Mouse (Mus musculus): ENCODE results near the gene Tmbim1. TPM values are rescaled to one million over a fixed set of nuclear protein-coding genes. Genes with fewer than 3 reads are reported as not detected.

Gene Tmbim1
- polyA plus RNA-seq, 1 experiment from 2014 or later: 11.5 TPM

DNA sequence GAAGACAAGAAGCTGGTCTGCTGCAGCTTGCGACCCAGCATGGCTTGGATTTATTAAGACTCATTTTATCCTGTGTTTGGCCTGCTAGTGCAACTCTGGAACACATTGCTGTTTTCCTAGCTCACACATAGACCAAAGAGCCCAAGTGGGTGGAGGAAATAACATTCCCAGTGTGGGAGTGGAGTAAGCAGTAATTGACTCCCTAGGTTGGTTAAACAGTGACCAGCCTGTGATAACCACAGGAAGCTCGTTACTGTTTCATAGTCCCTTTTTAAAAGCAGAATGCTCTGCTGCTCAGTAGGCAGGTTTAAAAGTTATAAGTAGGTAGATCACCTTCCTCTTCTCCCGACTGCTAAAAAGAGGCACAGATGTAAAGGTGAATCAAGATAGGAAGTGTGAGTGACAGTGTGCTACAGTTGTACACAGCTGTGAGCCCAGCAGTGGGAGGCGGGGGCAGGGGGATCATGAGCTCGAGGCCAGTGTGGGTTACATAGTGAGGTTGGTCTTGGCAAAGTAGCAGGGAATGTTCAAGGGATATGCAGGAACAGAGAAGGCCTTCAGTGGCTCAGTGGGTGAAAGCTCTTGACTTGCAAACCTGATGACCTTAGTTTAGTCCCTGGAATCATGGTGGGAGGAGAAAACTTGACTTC lies 56.0 kb downstream of the Tmbim1 start:
- ATAC-seq (ENCODE audit: low FRiP score, low read depth): no peak
- no peaks in the 10 kb centered on the region for H3K27me3 ChIP-seq
- H3K27ac ChIP-seq (replicated peaks): no peak overlapping the region
- H3K4me3 ChIP-seq: no peak overlapping the region
- H3K36me3 ChIP-seq: peaks cover 55% of the 10 kb centered on the region
- H3K9me3 ChIP-seq: no peaks in the 10 kb centered on the region
- no peaks in the 10 kb centered on the region for H3K4me1 ChIP-seq (replicated peaks)
- WGBS: 80% methylated on average over 5 of the region's 5 CpGs
- H3K9ac ChIP-seq: no peak overlapping the region
- H3K4me2 ChIP-seq: no peak overlapping the region

DNA sequence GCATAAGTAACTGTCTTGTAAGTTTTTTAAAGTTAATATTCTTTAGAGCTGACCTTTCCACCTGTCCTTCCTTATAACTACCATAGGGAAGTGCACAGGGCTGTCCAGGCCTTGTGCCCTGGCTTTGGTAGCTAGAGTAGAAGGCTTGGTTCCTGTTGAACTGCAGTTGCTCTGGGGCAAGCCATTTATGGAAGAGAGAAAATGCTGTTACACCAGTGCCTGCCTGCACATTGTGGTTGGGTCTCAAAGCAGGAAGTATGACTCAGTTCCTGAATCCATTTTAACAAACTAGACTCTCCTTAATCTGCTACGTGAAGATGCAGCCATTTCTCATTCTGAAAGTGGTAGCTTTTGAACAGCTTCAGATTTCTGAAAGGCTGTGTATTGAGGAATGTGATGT lies 56.6 kb downstream of the Tmbim1 start:
- no peak overlapping the region for H3K4me3 ChIP-seq
- no peak overlapping the region for H3K4me2 ChIP-seq
- H3K27ac ChIP-seq (replicated peaks): no peak overlapping the region
- peaks cover 49% of the 10 kb centered on the region for H3K36me3 ChIP-seq
- H3K9me3 ChIP-seq: no peaks in the 10 kb centered on the region
- 83% methylated on average over 1 of the region's 1 CpGs for WGBS
- no peaks in the 10 kb centered on the region for H3K4me1 ChIP-seq (replicated peaks)
- H3K9ac ChIP-seq: no peak overlapping the region
- no peaks in the 10 kb centered on the region for H3K27me3 ChIP-seq
- ATAC-seq (ENCODE audit: low FRiP score, low read depth): no peak

DNA sequence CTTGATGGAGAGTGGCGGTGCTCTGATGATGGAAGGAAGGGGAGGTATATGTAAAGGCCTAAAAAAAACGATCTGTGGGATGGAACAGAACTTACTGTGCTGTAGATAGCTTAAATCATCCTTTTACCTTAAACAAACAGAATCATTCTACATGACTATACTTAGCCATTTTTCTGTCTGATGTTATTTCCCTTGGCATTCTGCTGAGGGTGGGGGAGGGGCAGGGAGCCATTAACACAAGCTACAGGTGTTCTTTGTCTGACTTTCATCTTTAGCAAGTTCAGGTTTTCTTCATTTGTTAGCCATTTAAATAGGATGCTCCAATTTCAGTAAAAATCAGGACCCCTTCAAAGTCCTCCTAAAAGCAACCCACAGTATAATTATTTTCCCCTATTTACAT lies 59.9 kb downstream of the Tmbim1 start:
- H3K9me3 ChIP-seq: no peaks in the 10 kb centered on the region
- peaks cover 20% of the 10 kb centered on the region for H3K36me3 ChIP-seq
- ATAC-seq (ENCODE audit: low FRiP score, low read depth): no peak
- no peak overlapping the region for H3K9ac ChIP-seq
- no peak overlapping the region for H3K4me2 ChIP-seq
- H3K27ac ChIP-seq (replicated peaks): no peak overlapping the region
- no peak overlapping the region for H3K4me3 ChIP-seq
- WGBS: 87% methylated on average over 2 of the region's 2 CpGs
- no peaks in the 10 kb centered on the region for H3K27me3 ChIP-seq
- peaks cover 7% of the 10 kb centered on the region for H3K4me1 ChIP-seq (replicated peaks)

DNA sequence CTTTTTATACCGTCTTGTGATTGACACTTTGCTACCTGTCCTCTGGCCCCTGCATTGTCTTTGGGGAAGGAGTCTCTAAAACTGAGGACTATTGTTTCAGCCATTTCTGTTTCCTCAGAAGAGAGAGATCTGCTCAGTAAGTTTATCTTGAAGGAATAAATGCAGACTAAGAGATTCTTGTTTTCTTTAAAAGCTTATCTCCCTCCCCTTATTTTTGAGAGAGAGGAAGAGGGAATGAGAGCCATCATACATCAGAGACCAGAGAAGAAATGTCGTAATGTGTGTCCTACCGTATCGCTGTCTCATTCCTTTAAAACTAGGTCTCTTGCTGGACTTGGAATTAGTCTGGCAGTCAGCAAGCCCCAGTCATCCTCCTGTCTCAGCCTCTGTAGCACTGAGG lies 64.6 kb downstream of the Tmbim1 start:
- H3K4me2 ChIP-seq: no peak overlapping the region
- H3K27ac ChIP-seq (replicated peaks): 0 out of 2 replicates have a peak overlapping the region, but pooled peaks have one; percentile 3
- no peak overlapping the region for H3K4me3 ChIP-seq
- H3K9ac ChIP-seq: no peak overlapping the region
- no peak for ATAC-seq (ENCODE audit: low FRiP score, low read depth)
- H3K4me1 ChIP-seq (replicated peaks): peaks cover 40% of the 10 kb centered on the region
- H3K27me3 ChIP-seq: no peaks in the 10 kb centered on the region
- WGBS: 82% methylated on average over 4 of the region's 4 CpGs
- no peaks in the 10 kb centered on the region for H3K9me3 ChIP-seq
- no peaks in the 10 kb centered on the region for H3K36me3 ChIP-seq

DNA sequence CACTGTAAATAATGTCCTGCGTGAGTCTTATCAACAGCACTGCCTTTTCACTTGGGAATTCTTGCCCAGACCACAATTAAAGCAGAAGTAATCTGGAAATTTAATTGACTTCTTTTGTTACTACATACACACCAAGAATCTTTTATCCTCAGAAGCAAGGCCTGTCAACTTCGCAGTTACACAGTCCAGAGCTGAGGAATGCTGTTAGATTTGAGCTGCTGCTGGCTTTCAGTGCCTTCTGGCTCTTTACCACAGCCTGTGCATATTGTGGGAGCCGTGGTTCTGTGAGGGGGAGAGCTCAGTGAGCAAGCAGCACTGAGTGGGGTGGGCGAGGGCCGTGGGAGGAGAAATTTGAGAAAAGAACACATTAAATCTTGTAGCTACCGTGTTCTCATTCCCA lies 65.1 kb downstream of the Tmbim1 start:
- Histone ChIP-seq H3K9me3 (no peaks in the 10 kb centered on the region), H3K36me3 (no peaks in the 10 kb centered on the region), H3K4me3 (no peak overlapping the region), H3K27me3 (no peaks in the 10 kb centered on the region), H3K4me2 (0 out of 2 replicates have a peak overlapping the region, but pooled peaks have one; percentile 9), H3K9ac (no peak overlapping the region), H3K4me1 (replicated peaks) (peaks cover 40% of the 10 kb centered on the region), H3K27ac (replicated peaks) (0 out of 2 replicates have a peak overlapping the region, but pooled peaks have one; percentile 3)
- WGBS: 65% methylated on average over 6 of the region's 6 CpGs
- ATAC-seq (ENCODE audit: low FRiP score, low read depth): no peak

DNA sequence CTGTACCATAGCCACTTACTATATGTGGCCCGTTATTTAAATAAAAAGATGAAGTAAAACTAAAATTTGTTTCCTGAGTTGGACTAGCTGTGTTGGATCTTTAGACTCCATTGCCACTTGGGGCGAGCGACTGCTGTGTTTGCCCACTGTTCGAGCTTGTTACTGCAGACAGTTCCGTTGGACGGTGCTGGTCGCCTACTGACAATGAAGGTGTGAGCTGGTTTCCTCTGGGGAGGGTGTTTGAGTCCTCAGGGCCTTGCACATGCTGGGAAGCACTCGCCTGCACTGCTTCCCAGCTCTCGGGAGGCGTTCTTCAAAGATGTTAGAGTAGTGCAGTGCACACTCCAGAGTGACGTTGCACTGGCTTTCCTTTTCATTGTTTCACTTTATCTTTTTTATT lies 65.8 kb downstream of the Tmbim1 start:
- Histone ChIP-seq H3K4me2 (peak overlapping the region; percentile 74), H3K27me3 (no peaks in the 10 kb centered on the region), H3K36me3 (no peaks in the 10 kb centered on the region), H3K4me3 (no peak overlapping the region), H3K27ac (replicated peaks) (no peak overlapping the region), H3K9me3 (no peaks in the 10 kb centered on the region), H3K9ac (0 out of 2 replicates have a peak overlapping the region, but pooled peaks have one; percentile 4), H3K4me1 (replicated peaks) (peaks cover 40% of the 10 kb centered on the region)
- WGBS: 64% methylated on average over 11 of the region's 11 CpGs
- ATAC-seq (ENCODE audit: low FRiP score, low read depth): no peak

DNA sequence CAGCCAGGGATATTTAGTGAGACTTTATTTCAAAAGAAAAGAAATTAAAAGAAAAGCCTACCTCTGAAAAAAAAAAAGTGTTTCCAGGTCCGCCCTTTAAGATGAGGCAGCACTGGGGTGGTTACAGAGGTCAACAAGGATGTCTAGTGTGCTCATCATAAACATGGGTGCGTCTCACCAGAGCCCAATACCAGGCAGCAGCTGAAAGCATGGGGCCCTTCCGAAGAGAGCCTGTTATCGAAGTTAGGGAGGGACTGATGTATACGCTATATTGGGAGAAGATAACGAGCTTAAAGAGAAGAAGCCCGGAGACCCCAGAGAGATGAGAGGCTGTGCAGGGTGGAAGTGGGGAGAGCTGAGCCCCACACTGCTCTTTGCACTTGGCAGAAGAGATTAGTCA lies 66.3 kb downstream of the Tmbim1 start:
- Histone ChIP-seq H3K9ac (no peak overlapping the region), H3K27ac (replicated peaks) (no peak overlapping the region), H3K27me3 (no peaks in the 10 kb centered on the region), H3K4me1 (replicated peaks) (peaks cover 40% of the 10 kb centered on the region), H3K9me3 (no peaks in the 10 kb centered on the region), H3K4me2 (peak overlapping the region; percentile 74), H3K4me3 (no peak overlapping the region), H3K36me3 (no peaks in the 10 kb centered on the region)
- WGBS: 69% methylated on average over 7 of the region's 7 CpGs
- ATAC-seq (ENCODE audit: low FRiP score, low read depth): no peak

Other genes with a start within 250 kb of the Tmbim1 start
- 13.5 and 14.0 TPM in 2 replicates for gene Tns1, start 181.2 kb downstream of the Tmbim1 start, polyA plus RNA-seq (2015; fragmentation: Nextera tagmentation; extraction: Ambion mirVana)
- gene Rufy4, start 180.1 kb downstream of the Tmbim1 start, polyA plus RNA-seq (2015; fragmentation: Nextera tagmentation; extraction: Ambion mirVana): 0.24 and 0.30 TPM in 2 replicates
- 0.05 and 0.12 TPM in 2 replicates for gene Cxcr2, start 151.6 kb downstream of the Tmbim1 start, polyA plus RNA-seq (2015; fragmentation: Nextera tagmentation; extraction: Ambion mirVana)
- gene Cxcr1, start 111.0 kb downstream of the Tmbim1 start, polyA plus RNA-seq (2015; fragmentation: Nextera tagmentation; extraction: Ambion mirVana): not detected in 2 replicates
- gene Arpc2, start 69.5 kb downstream of the Tmbim1 start, polyA plus RNA-seq (2015; fragmentation: Nextera tagmentation; extraction: Ambion mirVana): 381 and 397 TPM in 2 replicates
- gene Gpbar1, start 27.1 kb downstream of the Tmbim1 start, polyA plus RNA-seq (2015; fragmentation: Nextera tagmentation; extraction: Ambion mirVana): not detected in 2 replicates
- gene Aamp, start 20.9 kb downstream of the Tmbim1 start, polyA plus RNA-seq (2015; fragmentation: Nextera tagmentation; extraction: Ambion mirVana): 212 and 217 TPM in 2 replicates
- gene Pnkd, start 20.7 kb downstream of the Tmbim1 start, polyA plus RNA-seq (2015; fragmentation: Nextera tagmentation; extraction: Ambion mirVana): 137 and 144 TPM in 2 replicates
- 1.1 and 2.4 TPM in 2 replicates for gene Catip, start 56.5 kb upstream of the Tmbim1 start, polyA plus RNA-seq (2015; fragmentation: Nextera tagmentation; extraction: Ambion mirVana)
- gene Slc11a1, start 69.6 kb upstream of the Tmbim1 start, polyA plus RNA-seq (2015; fragmentation: Nextera tagmentation; extraction: Ambion mirVana): 2.9 and 3.4 TPM in 2 replicates
- gene Ctdsp1, start 85.9 kb upstream of the Tmbim1 start, polyA plus RNA-seq (2015; fragmentation: Nextera tagmentation; extraction: Ambion mirVana): 19.3 and 19.5 TPM in 2 replicates
- 0.12 and 0.24 TPM in 2 replicates for gene Vil1, start 103.8 kb upstream of the Tmbim1 start, polyA plus RNA-seq (2015; fragmentation: Nextera tagmentation; extraction: Ambion mirVana)
- gene Cnot9, start 200.4 kb upstream of the Tmbim1 start, polyA plus RNA-seq (2015; fragmentation: Nextera tagmentation; extraction: Ambion mirVana): 48.7 and 51.1 TPM in 2 replicates
- 5.6 and 6.1 TPM in 2 replicates for gene Plcd4, start 237.3 kb upstream of the Tmbim1 start, polyA plus RNA-seq (2015; fragmentation: Nextera tagmentation; extraction: Ambion mirVana)
- 23.9 and 25.1 TPM in 2 replicates for gene Usp37, start 238.7 kb upstream of the Tmbim1 start, polyA plus RNA-seq (2015; fragmentation: Nextera tagmentation; extraction: Ambion mirVana)

All from hindbrain, embryonic 15.5 days (tissue).